1 mouse cellular context compared by ENCODE assay signal in the genomic region with DNA sequence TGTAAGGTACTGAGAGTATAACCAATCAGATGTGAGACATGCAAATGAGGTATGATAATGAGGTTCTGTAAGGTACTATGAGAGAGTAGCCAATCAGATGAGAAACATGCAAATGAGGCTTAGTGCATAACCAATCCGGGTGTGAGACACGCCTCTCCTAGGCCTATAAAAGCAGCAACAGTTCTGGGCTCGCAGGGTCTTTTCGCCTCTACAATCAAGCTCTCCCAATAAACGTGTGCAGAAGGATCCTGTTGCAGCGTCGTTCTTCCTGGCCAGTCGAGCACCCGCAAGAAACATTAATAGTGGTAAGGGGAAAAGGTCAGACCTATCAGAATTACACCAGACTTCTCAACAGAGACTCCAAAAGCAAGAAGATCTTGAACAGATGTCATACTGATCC. TPM values are rescaled to one million over a fixed set of nuclear protein-coding genes. Genes with fewer than 3 reads are reported as not detected.
"Had no signal": no experiment of that assay in that cellular context is flagged by ENCODE, and none has a peak within 500 bp of the region (broad histone marks: within the 10 kb centered on the region; RNA-seq: fewer than 3 reads in every experiment).

No protein-coding gene starts in this region.

RNA-seq across cellular contexts. Expression of a gene that starts 59.7 kb away (rescaled TPM):
- total RNA-seq: monocyte, adult 5-6 weeks had no signal
